Mouse (Mus musculus): ENCODE measurements around the gene Btbd2.

DNA sequence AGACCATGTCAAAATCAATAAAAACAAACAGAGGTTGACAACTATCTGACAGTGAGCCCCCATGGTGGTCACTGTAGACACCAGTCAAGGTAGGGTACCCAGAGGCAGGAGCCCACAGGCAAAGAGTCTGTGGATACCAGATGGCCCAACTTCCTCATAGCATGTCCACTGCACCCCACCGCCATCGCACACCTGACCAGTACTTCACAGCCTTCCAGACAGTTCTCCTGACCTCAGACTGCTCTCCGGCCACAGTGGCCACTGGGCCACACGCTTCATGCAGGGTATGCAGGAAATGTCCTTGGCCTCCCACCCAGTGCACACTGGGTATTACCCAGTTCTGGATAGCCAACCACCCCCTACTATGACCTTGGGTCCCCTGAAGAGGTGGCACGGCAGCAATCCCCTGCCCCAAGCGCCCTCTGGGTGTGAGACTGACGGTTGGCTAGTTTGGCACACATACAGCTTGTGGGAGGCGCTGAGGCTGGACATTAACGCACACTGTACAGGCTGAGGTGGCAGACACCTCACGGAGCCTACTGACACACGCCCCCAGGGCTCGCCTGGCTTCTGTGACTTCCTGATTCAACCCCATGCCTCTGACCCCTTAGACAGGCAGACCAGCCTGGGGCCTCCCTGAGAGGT lies 36.7 kb upstream of the Btbd2 start:
- TF ChIP-seq POLR2A (IDR thresholded peaks at IDR 0.05; ENCODE audit: borderline replicate concordance, control insufficient read depth, low read depth, low read length), result no peak
- TF ChIP-seq CTCF (IDR thresholded peaks at IDR 0.05; ENCODE audit: control insufficient read depth, insufficient read depth, low read length), result no peak

Measured in bone marrow, adult 2 months (tissue).